Mouse (Mus musculus): Measurements from ENCODE around the gene Pfdn5.

DNA sequence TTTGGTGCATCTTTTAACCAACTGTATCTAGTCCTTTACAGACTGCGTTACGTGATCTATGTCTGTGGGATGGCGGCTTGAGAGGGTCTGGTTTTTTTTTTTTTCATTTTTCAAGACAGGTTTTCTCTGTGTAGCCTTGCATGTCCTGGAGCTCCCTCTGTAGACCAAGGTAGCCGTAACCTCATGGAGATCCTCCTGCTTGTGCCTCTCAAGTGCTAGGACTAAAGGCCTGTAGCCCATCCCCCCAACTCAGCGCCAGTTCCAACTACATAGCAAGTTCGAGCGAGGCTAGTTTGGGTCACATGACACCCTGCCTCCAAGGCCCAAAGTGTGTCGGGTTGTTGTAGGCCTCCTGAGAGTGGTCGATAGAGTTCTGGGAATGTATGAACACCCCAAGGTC, 17.2 kb upstream of the Pfdn5 start:
- no peak for TF ChIP-seq CTCF (IDR thresholded peaks at IDR 0.05; ENCODE audit: low read depth)
- no peak for TF ChIP-seq EP300 (IDR thresholded peaks at IDR 0.05; ENCODE audit: low read depth)
